Mouse (Mus musculus) heart, embryonic 12.5 days (tissue): ENCODE data around the gene Ptpn6. TPM values are rescaled to one million over a fixed set of nuclear protein-coding genes. Genes with fewer than 3 reads are reported as not detected.
A peak's percentile ranks its signal among the peaks of the same experiment; 100 is the strongest.

Experiments used
- ATAC-seq: fragments of 200-750 bp; cut with Nextera tagmentation; 2 replicates; pipeline ENCODE4 v1.8.0; 2017; ENCODE audit warnings: moderate TSS enrichment, moderate library complexity; ENCODE audit not compliant: insufficient number of reproducible peaks, low FRiP score
- H3K27ac ChIP-seq: fragments of 300-500 bp; sonication (generic); 2 replicates; pipeline ENCODE4 v1.5.1; 2016; ENCODE audit warnings: mild to moderate bottlenecking, moderate library complexity; ENCODE audit not compliant: poor library complexity, severe bottlenecking
- H3K27me3 ChIP-seq: fragments of 300-500 bp; sonication (generic); replicated peaks from 2 replicates; pipeline ENCODE4 v1.6.1; 2016; ENCODE audit warnings: mild to moderate bottlenecking, moderate library complexity
- H3K36me3 ChIP-seq: fragments of 300-500 bp; sonication (generic); 2 replicates; pipeline ENCODE4 v1.6.1; 2016; ENCODE audit warnings: mild to moderate bottlenecking, moderate library complexity
- H3K4me1 ChIP-seq: fragments of 300-500 bp; sonication (generic); replicated peaks from 2 replicates; pipeline ENCODE4 v1.6.1; 2016; ENCODE audit warnings: mild to moderate bottlenecking
- H3K4me2 ChIP-seq: fragments of 300-500 bp; sonication (generic); 2 replicates; pipeline ENCODE4 v1.6.1; 2016; ENCODE audit warnings: mild to moderate bottlenecking, moderate library complexity
- H3K4me3 ChIP-seq: fragments of 300-500 bp; sonication (generic); 2 replicates; pipeline ENCODE4 v1.5.1; 2016; ENCODE audit warnings: mild to moderate bottlenecking
- H3K9ac ChIP-seq: fragments of 300-500 bp; sonication (generic); 2 replicates; pipeline ENCODE4 v1.6.1; 2016; ENCODE audit warnings: mild to moderate bottlenecking, moderate library complexity
- H3K9me3 ChIP-seq: fragments of 300-500 bp; sonication (generic); replicated peaks from 2 replicates; pipeline ENCODE4 v1.6.1; 2016; ENCODE audit warnings: mild to moderate bottlenecking, moderate library complexity
- WGBS: fragments of 180-500 bp; shearing (Covaris S2); methylation state at CpG from one replicate; pipeline ENCODE4 v1.1.7; 2016; 5-methylcytosine and 5-hydroxymethylcytosine counted together
- polyA plus RNA-seq: library from polyadenylated mRNA; unstranded; fragments of >200 nt; fragmentation: Nextera tagmentation; extraction: Ambion mirVana; gene quantifications from 2 replicates; pipeline ENCODE4 v1.2.1, GENCODE M21; 2016

Ptpn6 gene
- polyA plus RNA-seq, 1 experiment from 2014 or later, result 4.9 TPM

DNA sequence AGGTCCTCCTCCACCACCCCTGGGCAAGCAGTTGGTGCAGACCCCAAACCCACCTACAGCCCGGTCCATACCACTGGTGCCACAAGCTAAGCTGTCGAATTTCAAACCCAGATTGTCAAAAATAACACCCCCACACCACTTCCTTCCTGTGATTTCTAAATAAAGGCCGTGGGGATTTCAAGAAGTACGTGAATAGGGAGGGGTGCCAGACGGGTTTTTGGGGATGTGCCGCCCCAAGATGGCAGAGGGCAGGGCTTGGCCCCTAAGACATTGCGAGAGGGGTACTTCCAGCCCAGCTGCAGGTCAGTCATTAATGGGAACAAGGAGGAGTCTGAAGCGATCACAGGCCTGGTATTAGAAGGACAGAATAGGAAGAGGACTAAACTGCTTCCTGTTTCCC lies 15.0 kb downstream of the Ptpn6 start:
- H3K36me3 ChIP-seq, result no peaks in the 10 kb centered on the region
- no peak overlapping the region for H3K4me3 ChIP-seq
- H3K4me1 ChIP-seq, result peaks cover 13% of the 10 kb centered on the region
- no peak for ATAC-seq
- H3K27me3 ChIP-seq, result no peaks in the 10 kb centered on the region
- H3K4me2 ChIP-seq, result no peak overlapping the region
- H3K9ac ChIP-seq, result no peak overlapping the region
- H3K27ac ChIP-seq, result no peak overlapping the region
- WGBS, result 72% methylated on average over 8 of the region's 8 CpGs
- no peaks in the 10 kb centered on the region for H3K9me3 ChIP-seq

- 68% methylated on average over 6 of the region's 6 CpGs for WGBS
- H3K27me3 ChIP-seq, result no peaks in the 10 kb centered on the region
- H3K4me2 ChIP-seq, result no peak overlapping the region
- H3K4me3 ChIP-seq, result no peak overlapping the region
- H3K9me3 ChIP-seq, result no peaks in the 10 kb centered on the region
- no peak overlapping the region for H3K27ac ChIP-seq
- no peaks in the 10 kb centered on the region for H3K36me3 ChIP-seq
- no peak overlapping the region for H3K9ac ChIP-seq
- H3K4me1 ChIP-seq, result peaks cover 13% of the 10 kb centered on the region
- no peak for ATAC-seq
Measured at GRCm38 (mm10) chr6:124722876-124723473, 15.5 kb downstream of the Ptpn6 start.

DNA sequence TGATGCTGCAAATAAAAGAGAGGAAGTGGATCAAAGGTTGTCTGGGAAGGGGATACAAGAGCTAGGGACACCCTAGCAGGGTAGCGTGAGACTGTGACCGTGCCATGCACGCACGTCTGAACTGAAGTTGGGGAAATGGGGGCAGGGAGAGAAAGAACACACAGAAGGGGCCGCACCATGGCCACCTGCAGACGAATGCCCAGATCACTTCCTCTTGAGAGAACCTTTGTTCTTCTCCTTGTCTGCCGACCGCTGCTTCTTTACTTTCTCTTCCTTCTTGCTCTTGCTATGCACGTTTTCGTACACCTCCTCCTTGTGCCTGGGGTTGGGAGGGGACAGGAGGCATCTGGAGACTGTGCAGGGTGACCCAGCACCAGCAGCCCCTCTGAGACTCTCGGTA lies 17.6 kb downstream of the Ptpn6 start:
- no peaks in the 10 kb centered on the region for H3K9me3 ChIP-seq
- WGBS, result 79% methylated on average over 11 of the region's 11 CpGs
- no peak overlapping the region for H3K4me2 ChIP-seq
- peaks cover 13% of the 10 kb centered on the region for H3K4me1 ChIP-seq
- ATAC-seq, result no peak
- H3K27ac ChIP-seq, result no peak overlapping the region
- no peak overlapping the region for H3K9ac ChIP-seq
- no peaks in the 10 kb centered on the region for H3K27me3 ChIP-seq
- peaks cover 20% of the 10 kb centered on the region for H3K36me3 ChIP-seq
- no peak overlapping the region for H3K4me3 ChIP-seq

- Histone ChIP-seq H3K9ac (no peak overlapping the region), H3K4me1 (peaks cover 13% of the 10 kb centered on the region), H3K27ac (no peak overlapping the region), H3K4me3 (no peak overlapping the region), H3K27me3 (no peaks in the 10 kb centered on the region), H3K4me2 (no peak overlapping the region), H3K36me3 (peaks cover 34% of the 10 kb centered on the region), H3K9me3 (no peaks in the 10 kb centered on the region)
- 44% methylated on average over 7 of the region's 7 CpGs for WGBS
- no peak for ATAC-seq
Measured at GRCm38 (mm10) chr6:124719354-124719978, 19.0 kb downstream of the Ptpn6 start.

DNA sequence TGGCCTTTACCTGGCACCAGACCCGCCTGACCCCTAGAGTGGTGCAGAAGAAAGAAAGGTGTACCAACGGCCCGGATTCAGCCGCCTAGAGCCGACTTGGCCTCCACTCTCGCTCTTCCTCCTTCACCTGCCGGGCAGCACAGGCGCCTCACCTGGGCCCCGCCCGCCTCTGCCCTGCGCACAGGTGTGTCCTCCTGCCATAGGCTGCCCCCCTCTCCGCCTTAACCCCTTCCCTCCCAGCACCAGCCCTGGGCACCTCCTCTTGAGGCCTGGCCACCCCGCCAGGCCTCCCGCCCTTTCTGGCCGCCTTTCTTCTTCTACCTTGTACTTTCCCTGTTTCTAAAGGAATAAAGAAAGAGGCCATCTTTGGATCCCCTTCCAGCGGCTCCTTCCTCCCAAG lies 19.8 kb downstream of the Ptpn6 start:
- Histone ChIP-seq H3K27ac (no peak overlapping the region), H3K9me3 (no peaks in the 10 kb centered on the region), H3K27me3 (no peaks in the 10 kb centered on the region), H3K4me1 (peaks cover 20% of the 10 kb centered on the region), H3K4me3 (no peak overlapping the region), H3K9ac (no peak overlapping the region), H3K4me2 (no peak overlapping the region), H3K36me3 (peaks cover 42% of the 10 kb centered on the region)
- ATAC-seq, result no peak
- WGBS, result 64% methylated on average over 16 of the region's 16 CpGs

GRCm38 (mm10) chr6:124717968-124718367 lies 20.5 kb downstream of the Ptpn6 start:
- ATAC-seq, result no peak
- H3K4me2 ChIP-seq, result no peak overlapping the region
- no peaks in the 10 kb centered on the region for H3K27me3 ChIP-seq
- WGBS, result 76% methylated on average over 13 of the region's 13 CpGs
- H3K9ac ChIP-seq, result no peak overlapping the region
- no peak overlapping the region for H3K27ac ChIP-seq
- peaks cover 27% of the 10 kb centered on the region for H3K4me1 ChIP-seq
- no peaks in the 10 kb centered on the region for H3K9me3 ChIP-seq
- H3K36me3 ChIP-seq, result peaks cover 43% of the 10 kb centered on the region
- no peak overlapping the region for H3K4me3 ChIP-seq

- 68% methylated on average over 20 of the region's 20 CpGs for WGBS
- Histone ChIP-seq H3K9me3 (no peaks in the 10 kb centered on the region), H3K4me1 (peaks cover 30% of the 10 kb centered on the region), H3K4me3 (no peak overlapping the region), H3K27me3 (no peaks in the 10 kb centered on the region), H3K36me3 (peaks cover 43% of the 10 kb centered on the region), H3K9ac (no peak overlapping the region), H3K27ac (no peak overlapping the region), H3K4me2 (no peak overlapping the region)
- no peak for ATAC-seq
Measured at GRCm38 (mm10) chr6:124716864-124717490, 21.5 kb downstream of the Ptpn6 start.

DNA sequence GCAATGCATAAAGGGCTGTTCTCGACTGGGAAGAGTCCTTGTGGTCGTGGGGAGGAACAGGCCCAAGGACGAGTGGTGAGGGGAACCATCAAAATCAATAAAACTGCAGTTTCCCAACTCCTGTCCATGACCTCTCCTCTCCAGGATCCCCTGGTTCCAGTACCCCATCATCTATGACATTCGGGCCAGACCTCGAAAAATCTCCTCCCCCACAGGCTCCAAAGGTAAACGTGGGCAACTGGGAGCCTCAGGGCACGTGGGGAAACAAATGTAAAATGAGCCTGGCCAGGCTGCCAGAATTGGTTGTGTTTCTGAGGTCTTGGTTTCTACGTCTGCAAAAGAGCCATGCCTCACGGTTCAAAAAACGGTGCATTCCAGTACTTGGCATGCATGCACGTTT lies 25.6 kb downstream of the Ptpn6 start:
- H3K36me3 ChIP-seq, result peaks cover 53% of the 10 kb centered on the region
- peak overlapping the region; percentile 76 for H3K4me3 ChIP-seq
- ATAC-seq, result no peak
- 16% methylated on average over 11 of the region's 11 CpGs for WGBS
- peak overlapping the region; percentile 96 for H3K4me2 ChIP-seq
- H3K27me3 ChIP-seq, result no peaks in the 10 kb centered on the region
- peaks cover 34% of the 10 kb centered on the region for H3K4me1 ChIP-seq
- no peaks in the 10 kb centered on the region for H3K9me3 ChIP-seq
- peak overlapping the region; percentile 92 for H3K9ac ChIP-seq
- H3K27ac ChIP-seq, result peak overlapping the region; percentile 81

GRCm38 (mm10) chr6:124711824-124712782 lies 26.4 kb downstream of the Ptpn6 start, which contains the start of the genes Emg1 and Phb2:
Emg1 (minus strand) TSS chr6:124712178.
Phb2 (plus strand) TSS chr6:124712336.
- peak within 1 kb of the TSS; percentile 76 for H3K4me3 ChIP-seq
- H3K9ac ChIP-seq, result peak within 1 kb of the TSS; percentile 92
- H3K27me3 ChIP-seq, result no peaks in the 10 kb centered on the region
- H3K4me1 ChIP-seq, result peaks cover 34% of the 10 kb centered on the region
- H3K36me3 ChIP-seq, result peaks cover 51% of the 10 kb centered on the region
- H3K4me2 ChIP-seq, result peak within 1 kb of the TSS; percentile 96
- peak; percentile 98 for ATAC-seq
- under 1% methylated on average over 76 of the region's 76 CpGs for WGBS
- no peaks in the 10 kb centered on the region for H3K9me3 ChIP-seq
- H3K27ac ChIP-seq, result peak within 1 kb of the TSS; percentile 81

- WGBS, result 92% methylated on average over 10 of the region's 10 CpGs
- H3K4me2 ChIP-seq, result no peak overlapping the region
- ATAC-seq, result no peak
- H3K4me3 ChIP-seq, result no peak overlapping the region
- peaks cover 44% of the 10 kb centered on the region for H3K36me3 ChIP-seq
- H3K27ac ChIP-seq, result no peak overlapping the region
- H3K9ac ChIP-seq, result no peak overlapping the region
- H3K27me3 ChIP-seq, result no peaks in the 10 kb centered on the region
- no peaks in the 10 kb centered on the region for H3K9me3 ChIP-seq
- peaks cover 28% of the 10 kb centered on the region for H3K4me1 ChIP-seq
Measured at GRCm38 (mm10) chr6:124708289-124708889, 30.1 kb downstream of the Ptpn6 start.
